Mouse (Mus musculus): ENCODE data around the gene Plscr2. TPM values are rescaled to one million over a fixed set of nuclear protein-coding genes. Genes with fewer than 3 reads are reported as not detected.
A peak's percentile ranks its signal among the peaks of the same experiment; 100 is the strongest.
"Not testable (repeated sequence)": the region's sequence is repeated elsewhere in the genome, so short reads cannot be mapped to it uniquely, and the experiment has no call there.

Gene Plscr2
- total and polyA plus RNA-seq, 3 experiments, result 0.07 to 6.2 (median 2.6) TPM

- ATAC-seq (ENCODE audit: extremely low read depth, insufficient number of reproducible peaks, low FRiP score, poor library complexity, severe bottlenecking) (no peak), DNase-seq (ENCODE audit: low spot score) (no peak)
- H3K9me3 ChIP-seq (replicated peaks), result no peaks in the 10 kb centered on the region
- peaks cover 19% of the 10 kb centered on the region for H3K4me1 ChIP-seq (ENCODE audit: insufficient read depth, low read depth, low read length)
- no peaks in the 10 kb centered on the region for H3K36me3 ChIP-seq (replicated peaks)
- no peak overlapping the region for H3K4me3 ChIP-seq (ENCODE audit: low read depth, low read length)
- TF ChIP-seq TAL1 (conservative IDR thresholded peaks at IDR 0.05; ENCODE audit: low read depth, low read length), result no peak
- no peak for TF ChIP-seq GATA1 (IDR thresholded peaks at IDR 0.05; ENCODE audit: borderline replicate concordance, low read length)
- no peak for TF ChIP-seq GATA2 (IDR thresholded peaks at IDR 0.05; ENCODE audit: borderline replicate concordance, low read depth, low read length)
- TF ChIP-seq CTCF (IDR thresholded peaks at IDR 0.05; ENCODE audit: low read depth, low read length), result no peak
- no peak for TF ChIP-seq POLR2AphosphoS5 (IDR thresholded peaks at IDR 0.05; ENCODE audit: insufficient replicate concordance, low read depth, low read length)
- no peaks in the 10 kb centered on the region for H3K27me3 ChIP-seq (ENCODE audit: insufficient read depth, low read length)
These were observed 22.9 kb downstream of the Plscr2 start for GRCm38 (mm10) chr9:92298288-92298687.

- peaks cover 27% of the 10 kb centered on the region for H3K4me1 ChIP-seq (ENCODE audit: insufficient read depth, low read depth, low read length)
- no peaks in the 10 kb centered on the region for H3K9me3 ChIP-seq (replicated peaks)
- TF ChIP-seq GATA2 (IDR thresholded peaks at IDR 0.05; ENCODE audit: borderline replicate concordance, low read depth, low read length) (no peak), CTCF (IDR thresholded peaks at IDR 0.05; ENCODE audit: low read depth, low read length) (no peak), TAL1 (conservative IDR thresholded peaks at IDR 0.05; ENCODE audit: low read depth, low read length) (no peak), POLR2AphosphoS5 (IDR thresholded peaks at IDR 0.05; ENCODE audit: insufficient replicate concordance, low read depth, low read length) (no peak), GATA1 (IDR thresholded peaks at IDR 0.05; ENCODE audit: borderline replicate concordance, low read length) (no peak)
- no peak overlapping the region for H3K4me3 ChIP-seq (ENCODE audit: low read depth, low read length)
- ATAC-seq (ENCODE audit: extremely low read depth, insufficient number of reproducible peaks, low FRiP score, poor library complexity, severe bottlenecking) (peak; percentile 56), DNase-seq (ENCODE audit: low spot score) (no peak)
- no peaks in the 10 kb centered on the region for H3K27me3 ChIP-seq (ENCODE audit: insufficient read depth, low read length)
- H3K36me3 ChIP-seq (replicated peaks), result no peaks in the 10 kb centered on the region
These were observed 25.8 kb downstream of the Plscr2 start for GRCm38 (mm10) chr9:92301213-92301612.

GRCm38 (mm10) chr9:92305075-92305474 lies 29.7 kb downstream of the Plscr2 start:
- no peaks in the 10 kb centered on the region for H3K9me3 ChIP-seq (replicated peaks)
- H3K27me3 ChIP-seq (ENCODE audit: insufficient read depth, low read length), result no peaks in the 10 kb centered on the region
- H3K4me3 ChIP-seq (ENCODE audit: low read depth, low read length), result no peak overlapping the region
- TF ChIP-seq CTCF (IDR thresholded peaks at IDR 0.05; ENCODE audit: low read depth, low read length), result no peak
- TF ChIP-seq GATA2 (IDR thresholded peaks at IDR 0.05; ENCODE audit: borderline replicate concordance, low read depth, low read length), result no peak
- no peak for TF ChIP-seq GATA1 (IDR thresholded peaks at IDR 0.05; ENCODE audit: borderline replicate concordance, low read length)
- no peak for TF ChIP-seq TAL1 (conservative IDR thresholded peaks at IDR 0.05; ENCODE audit: low read depth, low read length)
- no peak for TF ChIP-seq POLR2AphosphoS5 (IDR thresholded peaks at IDR 0.05; ENCODE audit: insufficient replicate concordance, low read depth, low read length)
- peaks cover 29% of the 10 kb centered on the region for H3K4me1 ChIP-seq (ENCODE audit: insufficient read depth, low read depth, low read length)
- no peaks in the 10 kb centered on the region for H3K36me3 ChIP-seq (replicated peaks)
- ATAC-seq (ENCODE audit: extremely low read depth, insufficient number of reproducible peaks, low FRiP score, poor library complexity, severe bottlenecking), result no peak
- DNase-seq (ENCODE audit: low spot score), result no peak

DNA sequence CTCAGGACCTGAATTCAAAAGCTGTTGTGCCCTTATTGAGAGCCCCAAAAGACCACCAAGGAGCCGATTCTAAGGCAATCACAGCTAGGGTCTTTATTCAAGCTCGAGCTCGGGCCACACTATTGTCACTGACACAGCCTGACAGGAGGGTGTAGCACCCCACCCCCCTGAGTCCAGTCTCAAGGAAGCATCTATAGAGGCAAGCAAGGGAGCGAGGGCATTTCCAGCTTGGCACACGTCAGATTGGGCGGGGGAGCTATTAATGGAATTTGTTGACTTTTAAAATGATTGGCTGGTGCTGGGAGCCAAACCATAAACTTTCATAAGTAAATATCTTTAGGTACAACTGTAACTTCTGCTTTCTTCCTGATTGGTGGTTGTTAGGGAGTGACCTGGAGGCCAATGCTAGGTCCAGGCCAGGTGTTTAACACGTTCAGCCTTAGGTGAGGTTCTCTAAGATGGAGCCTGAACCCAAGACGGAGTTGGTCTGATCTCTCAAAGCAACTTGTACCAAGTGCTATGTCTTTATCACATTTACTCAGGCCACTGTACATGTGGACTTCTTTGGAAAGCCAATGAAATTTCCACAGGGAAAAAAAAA lies 30.3 kb downstream of the Plscr2 start:
- TF ChIP-seq TAL1 (conservative IDR thresholded peaks at IDR 0.05; ENCODE audit: low read depth, low read length) (no peak), CTCF (IDR thresholded peaks at IDR 0.05; ENCODE audit: low read depth, low read length) (no peak), POLR2AphosphoS5 (IDR thresholded peaks at IDR 0.05; ENCODE audit: insufficient replicate concordance, low read depth, low read length) (no peak), GATA2 (IDR thresholded peaks at IDR 0.05; ENCODE audit: borderline replicate concordance, low read depth, low read length) (no peak), GATA1 (IDR thresholded peaks at IDR 0.05; ENCODE audit: borderline replicate concordance, low read length) (no peak)
- ATAC-seq (ENCODE audit: extremely low read depth, insufficient number of reproducible peaks, low FRiP score, poor library complexity, severe bottlenecking), result no peak
- no peak for DNase-seq (ENCODE audit: low spot score)

GRCm38 (mm10) chr9:92309077-92309476 lies 33.7 kb downstream of the Plscr2 start, which contains the start of gene 1700057G04Rik:
Gene 1700057G04Rik (plus strand): TSS chr9:92309377.
- Histone ChIP-seq H3K4me3 (ENCODE audit: low read depth, low read length) (no peak within 1 kb of the TSS), H3K27me3 (ENCODE audit: insufficient read depth, low read length) (no peaks in the 10 kb centered on the region), H3K4me1 (ENCODE audit: insufficient read depth, low read depth, low read length) (peaks cover 21% of the 10 kb centered on the region), H3K36me3 (replicated peaks) (no peaks in the 10 kb centered on the region), H3K9me3 (replicated peaks) (no peaks in the 10 kb centered on the region)
- ATAC-seq (ENCODE audit: extremely low read depth, insufficient number of reproducible peaks, low FRiP score, poor library complexity, severe bottlenecking) (no peak), DNase-seq (ENCODE audit: low spot score) (no peak)
- TF ChIP-seq POLR2AphosphoS5 (IDR thresholded peaks at IDR 0.05; ENCODE audit: insufficient replicate concordance, low read depth, low read length) (no peak), TAL1 (conservative IDR thresholded peaks at IDR 0.05; ENCODE audit: low read depth, low read length) (no peak), GATA1 (IDR thresholded peaks at IDR 0.05; ENCODE audit: borderline replicate concordance, low read length) (no peak), CTCF (IDR thresholded peaks at IDR 0.05; ENCODE audit: low read depth, low read length) (no peak), GATA2 (IDR thresholded peaks at IDR 0.05; ENCODE audit: borderline replicate concordance, low read depth, low read length) (no peak)

More for the DNA sequence above, 30.3 kb downstream of the Plscr2 start:
- Histone ChIP-seq H3K4me3 (ENCODE audit: low read depth, low read length) (no peak overlapping the region), H3K9me3 (replicated peaks) (no peaks in the 10 kb centered on the region), H3K27me3 (ENCODE audit: insufficient read depth, low read length) (no peaks in the 10 kb centered on the region), H3K4me1 (ENCODE audit: insufficient read depth, low read depth, low read length) (peaks cover 27% of the 10 kb centered on the region), H3K36me3 (replicated peaks) (no peaks in the 10 kb centered on the region)

DNA sequence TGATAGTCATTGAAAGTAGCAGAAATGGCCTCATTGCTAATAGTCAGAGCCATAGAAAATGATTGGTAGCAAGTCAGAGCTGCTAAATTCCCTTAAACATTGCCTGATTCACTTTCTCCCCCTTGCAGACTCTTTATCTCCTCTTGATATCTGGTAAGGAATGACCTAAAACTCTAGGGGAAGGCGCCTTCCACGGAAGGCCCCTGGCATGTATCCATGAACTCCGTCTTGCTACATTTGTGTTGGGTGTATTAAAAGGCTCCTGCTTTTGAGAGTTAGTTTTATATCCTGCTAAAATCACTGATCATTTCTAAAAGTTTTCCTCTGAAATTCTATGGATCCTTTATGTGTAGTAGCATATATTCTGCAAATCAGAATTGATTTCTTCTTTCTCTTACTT lies 41.4 kb downstream of the Plscr2 start:
- Histone ChIP-seq H3K4me1 (ENCODE audit: insufficient read depth, low read depth, low read length) (peaks cover 4% of the 10 kb centered on the region), H3K4me3 (ENCODE audit: low read depth, low read length) (no peak overlapping the region), H3K27me3 (ENCODE audit: insufficient read depth, low read length) (no peaks in the 10 kb centered on the region), H3K36me3 (replicated peaks) (no peaks in the 10 kb centered on the region), H3K9me3 (replicated peaks) (no peaks in the 10 kb centered on the region)
- ATAC-seq (ENCODE audit: extremely low read depth, insufficient number of reproducible peaks, low FRiP score, poor library complexity, severe bottlenecking) (no peak), DNase-seq (ENCODE audit: low spot score) (no peak)
- TF ChIP-seq GATA2 (IDR thresholded peaks at IDR 0.05; ENCODE audit: borderline replicate concordance, low read depth, low read length) (no peak), CTCF (IDR thresholded peaks at IDR 0.05; ENCODE audit: low read depth, low read length) (no peak), TAL1 (conservative IDR thresholded peaks at IDR 0.05; ENCODE audit: low read depth, low read length) (no peak), POLR2AphosphoS5 (IDR thresholded peaks at IDR 0.05; ENCODE audit: insufficient replicate concordance, low read depth, low read length) (no peak), GATA1 (IDR thresholded peaks at IDR 0.05; ENCODE audit: borderline replicate concordance, low read length) (no peak)

- H3K4me3 ChIP-seq (ENCODE audit: low read depth, low read length), result not testable (repeated sequence)
These were observed 50.5 kb downstream of the Plscr2 start for GRCm38 (mm10) chr9:92325936-92326335.

More at GRCm38 (mm10) chr9:92325936-92326335, 50.5 kb downstream of the Plscr2 start:
- H3K27me3 ChIP-seq (ENCODE audit: insufficient read depth, low read length); ATAC-seq (ENCODE audit: extremely low read depth, insufficient number of reproducible peaks, low FRiP score, poor library complexity, severe bottlenecking); H3K9me3 ChIP-seq (replicated peaks); DNase-seq (ENCODE audit: low spot score); H3K36me3 ChIP-seq (replicated peaks): not testable (repeated sequence)
- peaks cover 12% of the 10 kb centered on the region for H3K4me1 ChIP-seq (ENCODE audit: insufficient read depth, low read depth, low read length)
